Mouse (Mus musculus): Measurements from ENCODE around the gene Ggta1.

- TF ChIP-seq CTCF (IDR thresholded peaks at IDR 0.05; ENCODE audit: extremely low read depth, insufficient read length, insufficient replicate concordance, low read depth, low read length) (no peak), POLR2A (IDR thresholded peaks at IDR 0.05; ENCODE audit: low read depth, low read length) (no peak)
These were observed 43.4 kb downstream of the Ggta1 start for GRCm38 (mm10) chr2:35419671-35420070.

All from small intestine, adult 2 months (tissue).